8 mouse cellular contexts compared by ENCODE assay signal in the genomic region with DNA sequence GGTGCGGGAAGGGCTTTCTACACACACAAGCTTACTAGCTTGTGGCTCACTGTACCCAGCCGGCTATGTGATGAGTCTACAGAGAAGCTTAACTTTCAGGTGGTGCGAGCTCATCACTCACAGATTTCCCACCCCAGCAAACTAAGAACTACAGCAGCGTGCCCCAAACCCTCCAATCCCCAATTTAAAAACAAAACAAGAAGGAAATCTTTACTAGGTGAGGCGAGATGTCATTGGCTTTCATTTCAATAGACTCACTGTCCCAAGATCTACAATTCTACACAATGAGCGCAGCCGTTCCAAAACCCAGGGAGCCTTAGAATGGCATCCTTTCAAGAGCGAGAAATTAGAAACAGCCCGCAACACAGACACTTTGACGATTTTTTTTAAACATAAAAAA. TPM values are rescaled to one million over a fixed set of nuclear protein-coding genes. Genes with fewer than 3 reads are reported as not detected.
DNase-seq lines count a peak whose midpoint lies in the region; ATAC-seq and TF ChIP-seq lines count a peak whose summit lies in the region.

No protein-coding gene starts in this region.

- no peak for TF ChIP-seq EP300 in heart, postnatal 0 days (IDR thresholded peaks at IDR 0.05; ENCODE audit: low read depth)

- peak overlapping the region; percentile 74; the same call in 1 of the 2 replicates for H3K9ac ChIP-seq in heart, postnatal 0 days (replicated peaks; ENCODE audit: low read depth, low read length)

- H3K4me2 ChIP-seq in heart, postnatal 0 days (ENCODE audit: low read depth, low read length): peak overlapping the region; percentile 94

- DNase-seq in kidney, adult 9 months: peak; percentile 10
- DNase-seq in kidney, adult 11 months: no peak
- DNase-seq in brain, adult 2 months (ENCODE audit: low read depth, low spot score): peak; percentile 24
- DNase-seq in heart, postnatal 0 days (ENCODE audit: low spot score): peak; percentile 8
- DNase-seq in midbrain, embryonic 10.5 days (ENCODE audit: low spot score): no peak
- no peak for DNase-seq in T-cell, adult 2 months (ENCODE audit: low spot score)
- no peak for DNase-seq in left cerebral cortex, adult 18-20 months (ENCODE audit: low spot score in 2 of 2)
- no peak for DNase-seq in frontal cortex, adult 2 months (ENCODE audit: extremely low spot score in 1 of 2, low spot score in 1 of 2)

- no peaks in the 10 kb centered on the region for H3K4me1 ChIP-seq in heart, postnatal 0 days (ENCODE audit: control insufficient read depth, insufficient read depth)
- H3K4me1 ChIP-seq in midbrain, embryonic 10.5 days: peaks cover 25% of the 10 kb centered on the region

- no peaks in the 10 kb centered on the region for H3K27me3 ChIP-seq in heart, postnatal 0 days (ENCODE audit: control insufficient read depth, insufficient read depth, low read length)
- peaks cover 34% of the 10 kb centered on the region for H3K27me3 ChIP-seq in midbrain, embryonic 10.5 days (ENCODE audit: low read depth, poor library complexity, severe bottlenecking)

- no peak for TF ChIP-seq CTCF in heart, postnatal 0 days (IDR thresholded peaks at IDR 0.05; ENCODE audit: low read depth)

- WGBS in heart, postnatal 0 days: 30% methylated on average over 10 of the region's 10 CpGs
- 15% methylated on average over 10 of the region's 10 CpGs for WGBS in midbrain, embryonic 10.5 days

- ATAC-seq in heart, postnatal 0 days (ENCODE audit: insufficient read depth, low read depth): no peak

- H3K9me3 ChIP-seq in heart, postnatal 0 days (replicated peaks; ENCODE audit: control insufficient read depth, low read length): peaks cover 4% of the 10 kb centered on the region; the same call in 1 of the 2 replicates
- H3K9me3 ChIP-seq in midbrain, embryonic 10.5 days (replicated peaks): no peaks in the 10 kb centered on the region

- H3K36me3 ChIP-seq in heart, postnatal 0 days (replicated peaks; ENCODE audit: control insufficient read depth, insufficient read depth, low read length): no peaks in the 10 kb centered on the region
- H3K36me3 ChIP-seq in midbrain, embryonic 10.5 days: no peaks in the 10 kb centered on the region

- H3K27ac ChIP-seq in heart, postnatal 0 days (ENCODE audit: low read depth): peak overlapping the region; percentile 47; the same call in 1 of the 2 replicates
- no peak overlapping the region for H3K27ac ChIP-seq in midbrain, embryonic 10.5 days (replicated peaks)

- peak overlapping the region; percentile 97 for H3K4me3 ChIP-seq in heart, postnatal 0 days (ENCODE audit: low read depth, low read length)
- peak overlapping the region; percentile 80 for H3K4me3 ChIP-seq in midbrain, embryonic 10.5 days

RNA-seq across cellular contexts. Expression of a gene that starts 7.0 kb away (rescaled TPM):
- 12.5 and 24.4 TPM in 2 replicates for total RNA-seq in heart, postnatal 0 days (2014; rRNA removed; ENCODE audit: low replicate concordance)
- polyA plus RNA-seq in heart, postnatal 0 days (2015; fragmentation: Nextera tagmentation; extraction: Ambion mirVana): 15.1 and 16.9 TPM in 2 replicates
- 5.5 and 7.1 TPM in 2 replicates for polyA plus RNA-seq in midbrain, embryonic 10.5 days (2016; fragmentation: Nextera tagmentation; extraction: Ambion mirVana)
- 10 to 100 TPM; 25.8 to 31.3 TPM for total RNA-seq in left cerebral cortex, adult 18-20 months (2021)
- 24.4 and 27.9 TPM in 2 replicates for polyA plus RNA-seq in frontal cortex, adult 2 months (2012; rRNA removed)

Comparison
In these comparisons a context has a peak if more than half of its experiments do, and no peak if none do; other contexts are left out.
1. DNase-seq: peak in kidney, adult 9 months (single experiment), brain, adult 2 months (single experiment) and heart, postnatal 0 days (single experiment); none in kidney, adult 11 months (single experiment), midbrain, embryonic 10.5 days (single experiment), T-cell, adult 2 months (single experiment), left cerebral cortex, adult 18-20 months (0 of 2) and frontal cortex, adult 2 months (0 of 2).